Mouse (Mus musculus) right cerebral cortex, postnatal 36 days (tissue): ENCODE measurements around the gene Prr14.

ENCODE experiments used
- DNase-seq, 2 experiments: peaks; one replicate each; pipeline ENCODE4 v3.0.0; 2022; ENCODE audit warnings: low spot score in 2 of 2, mixed read lengths in 1 of 2

Prr14 gene

GRCm38 (mm10) chr7:127511808-127512230 lies 52.4 kb downstream of the Prr14 start, which contains the start of gene Srcap:
Gene Srcap, plus strand, starts transcription at chr7:127511983.
- DNase-seq = peak; percentile 94 to 95

DNA sequence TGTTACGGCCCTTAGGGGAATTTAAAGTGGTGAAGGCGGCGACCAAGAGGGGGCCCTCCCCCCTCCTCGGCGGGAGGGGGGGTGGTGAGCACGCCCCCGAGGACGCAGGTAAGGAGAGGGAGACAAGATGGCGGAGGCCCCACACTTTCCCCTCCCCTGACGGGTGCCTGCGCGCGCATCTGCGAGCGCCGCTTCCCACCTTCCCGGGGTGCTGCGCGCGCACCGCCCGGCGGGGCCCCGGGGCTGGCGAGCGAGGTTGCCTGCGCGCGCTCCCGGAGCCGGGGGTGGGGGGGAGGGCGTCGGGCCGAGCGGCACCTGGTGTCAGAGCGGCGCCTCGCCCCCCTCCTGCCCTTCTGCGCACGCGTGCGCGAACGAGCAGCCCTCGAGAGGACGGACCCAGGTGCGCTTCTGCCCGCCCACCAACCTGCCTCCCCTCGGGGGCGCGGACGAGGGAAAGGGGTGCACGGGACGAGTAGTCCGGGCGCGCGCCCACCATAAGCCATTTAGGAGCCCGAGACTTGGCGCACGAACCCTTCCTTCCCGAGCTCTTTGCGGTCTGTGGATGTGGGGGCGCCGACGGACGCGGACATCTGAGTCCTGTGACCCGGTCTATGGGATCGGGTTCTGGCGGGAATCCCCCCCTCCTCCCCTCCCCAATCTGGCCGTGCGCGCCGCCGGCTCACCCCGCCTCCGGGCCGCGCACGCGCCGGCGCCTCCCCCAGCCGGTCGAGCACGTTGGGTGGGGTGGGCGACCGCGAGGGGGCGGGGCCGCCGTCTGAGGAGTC lies 53.0 kb downstream of the Prr14 start:
- DNase-seq = peak; percentile 81 to 82

- DNase-seq = no peak
These were observed 53.6 kb downstream of the Prr14 start for GRCm38 (mm10) chr7:127513016-127513390.

GRCm38 (mm10) chr7:127513781-127514180 lies 54.4 kb downstream of the Prr14 start:
- no peak for DNase-seq

DNA sequence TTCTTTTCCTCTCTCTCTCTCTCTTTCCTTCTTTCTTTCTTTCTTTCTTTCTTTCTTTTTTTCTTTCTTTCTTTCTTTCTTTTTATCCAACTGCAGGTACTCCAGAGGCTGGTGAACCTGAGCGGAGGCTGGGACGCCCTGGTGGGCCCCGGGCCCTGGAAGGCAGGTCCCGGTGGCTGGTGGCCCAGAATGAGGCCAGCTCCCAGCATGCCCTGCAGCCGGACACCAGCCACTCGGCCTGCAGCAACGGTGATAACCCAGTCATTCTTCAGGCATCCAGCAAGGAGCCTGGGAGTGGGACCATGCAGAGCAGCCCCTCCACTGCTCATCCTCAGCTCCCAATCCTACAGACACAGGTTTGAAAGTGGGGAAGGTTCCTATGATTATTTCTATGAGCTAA lies 56.4 kb downstream of the Prr14 start:
- DNase-seq = no peak

DNA sequence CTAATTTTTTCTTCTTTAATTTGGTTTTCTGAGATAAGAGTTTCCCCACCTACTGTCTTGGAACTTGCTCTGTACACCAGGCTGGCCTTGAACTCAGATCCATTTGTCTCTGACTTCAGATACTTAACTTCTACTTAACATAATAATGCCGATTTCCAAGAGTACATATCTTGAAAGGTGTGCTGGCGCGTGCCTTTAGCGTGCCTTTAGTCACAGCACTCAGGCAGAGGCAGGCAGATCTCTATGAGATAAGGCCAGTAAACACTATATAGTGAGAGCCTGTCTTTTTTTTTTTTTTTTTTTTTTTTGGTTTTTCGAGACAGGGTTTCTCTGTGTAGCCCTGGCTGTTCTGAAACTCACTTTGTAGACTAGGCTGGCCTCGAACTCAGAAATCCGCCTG lies 56.9 kb downstream of the Prr14 start:
- no peak for DNase-seq

- no peak for DNase-seq
These were observed 59.9 kb downstream of the Prr14 start, which contains the start of gene Gm42715 for GRCm38 (mm10) chr7:127519284-127519683. Gene Gm42715, plus strand, starts transcription at chr7:127519584.
